In the genomic region with DNA sequence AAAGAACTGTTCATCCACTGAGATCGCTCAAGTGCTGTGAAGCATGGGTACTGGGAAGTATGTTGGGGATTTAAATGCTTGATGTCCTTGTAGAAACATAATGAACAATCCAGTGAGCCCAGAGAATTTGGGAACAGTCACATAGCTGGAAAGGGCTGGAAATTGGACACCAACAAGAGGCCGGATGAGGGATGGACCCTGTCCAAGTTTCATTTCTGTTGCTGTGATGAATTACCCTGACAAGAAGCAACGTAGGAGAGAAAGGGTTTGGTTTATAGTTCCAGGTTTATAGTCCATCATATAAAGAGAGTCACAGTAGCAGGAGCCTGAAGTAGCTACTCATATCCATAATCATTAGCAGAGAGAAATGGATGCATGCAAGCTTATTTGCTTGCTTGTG, we compare ENCODE assay signal across 20 mouse cellular contexts.
DNase-seq lines count a peak whose midpoint lies in the region; ATAC-seq lines count a peak whose summit lies in the region.
"Had no signal": no experiment of that assay in that cellular context is flagged by ENCODE, and none has a peak within 500 bp of the region (broad histone marks: within the 10 kb centered on the region; RNA-seq: fewer than 3 reads in every experiment).

No protein-coding gene starts in this region.

- no peak for ATAC-seq in heart, embryonic 11.5 days (replicated peaks; ENCODE audit: insufficient number of reproducible peaks, low FRiP score, low TSS enrichment)
- no peak for ATAC-seq in megakaryocyte, adult 5-6 weeks (ENCODE audit: poor library complexity, severe bottlenecking)
- ATAC-seq: forebrain, embryonic 13.5 days; forebrain, postnatal 0 days had no signal

- H3K4me3 ChIP-seq in heart, embryonic 11.5 days (ENCODE audit: low read depth, low read length), result no peak overlapping the region
- H3K4me3 ChIP-seq: embryonic facial prominence, embryonic 13.5 days; forebrain, embryonic 13.5 days; gastrocnemius, adult 2 months; heart, embryonic 12.5 days; hindbrain, embryonic 15.5 days had no signal

- H3K4me2 ChIP-seq in heart, embryonic 11.5 days, result no peak overlapping the region
- H3K4me2 ChIP-seq: embryonic facial prominence, embryonic 13.5 days; forebrain, embryonic 13.5 days; heart, embryonic 12.5 days; hindbrain, embryonic 15.5 days had no signal

- H3K9me3 ChIP-seq in heart, embryonic 11.5 days (replicated peaks; ENCODE audit: control insufficient read depth, low read length), result no peaks in the 10 kb centered on the region
- H3K9me3 ChIP-seq: embryonic facial prominence, embryonic 13.5 days; forebrain, embryonic 13.5 days; heart, embryonic 12.5 days; hindbrain, embryonic 15.5 days had no signal

- H3K9ac ChIP-seq in heart, embryonic 11.5 days (ENCODE audit: low read depth, low read length), result no peak overlapping the region
- H3K9ac ChIP-seq: embryonic facial prominence, embryonic 13.5 days; forebrain, embryonic 13.5 days; forebrain, postnatal 0 days; heart, embryonic 12.5 days; hindbrain, embryonic 15.5 days had no signal

- H3K27ac ChIP-seq in heart, embryonic 11.5 days (ENCODE audit: low read depth, low read length), result no peak overlapping the region
- H3K27ac ChIP-seq: embryonic facial prominence, embryonic 13.5 days; forebrain, embryonic 13.5 days; gastrocnemius, adult 2 months; hindbrain, embryonic 15.5 days had no signal

- WGBS in heart, embryonic 11.5 days (ENCODE audit: insufficient replicate concordance), result 72% methylated on average over 3 of the region's 3 CpGs

- peak; percentile 2 for DNase-seq in heart, adult 8-10 months (ENCODE audit: low spot score)
- peak; percentile 30 for DNase-seq in kidney, postnatal 10 days
- DNase-seq in kidney, adult 11 months, result no peak
- DNase-seq in 3T3-L1 (ENCODE audit: low read depth, low spot score) (peak; percentile 82), adipocyte (ENCODE audit: low spot score) (peak; percentile 45)
- DNase-seq in frontal cortex, postnatal 10 days (ENCODE audit: low spot score in 2 of 2), result no peak
- DNase-seq: adrenal gland, postnatal 10 days; cerebellum, adult 11-12 months; cerebellum, adult 9-11 months; cerebellum, postnatal 36 days; forebrain, postnatal 0 days; gastrocnemius, adult 2 months; gastrocnemius, postnatal 25 days; heart, postnatal 36 days had no signal

- H3K36me3 ChIP-seq in heart, embryonic 11.5 days (ENCODE audit: control insufficient read depth, insufficient read depth, low read length), result no peaks in the 10 kb centered on the region
- H3K36me3 ChIP-seq: embryonic facial prominence, embryonic 13.5 days; heart, embryonic 12.5 days; hindbrain, embryonic 15.5 days had no signal

- no peaks in the 10 kb centered on the region for H3K4me1 ChIP-seq in heart, embryonic 11.5 days (ENCODE audit: control insufficient read depth, insufficient read depth, low read length)
- H3K4me1 ChIP-seq: embryonic facial prominence, embryonic 13.5 days; forebrain, embryonic 13.5 days; heart, embryonic 12.5 days had no signal

- no peaks in the 10 kb centered on the region for H3K27me3 ChIP-seq in heart, embryonic 11.5 days (ENCODE audit: control insufficient read depth, insufficient read depth, low read length)
- H3K27me3 ChIP-seq: embryonic facial prominence, embryonic 13.5 days; forebrain, embryonic 13.5 days; heart, embryonic 12.5 days; hindbrain, embryonic 15.5 days had no signal

Comparison
In these comparisons a context has a peak if more than half of its experiments do, and no peak if none do; other contexts are left out.
1. DNase-seq: peak in heart, adult 8-10 months (single experiment), kidney, postnatal 10 days (single experiment), 3T3-L1 (single experiment) and adipocyte (single experiment); none in kidney, adult 11 months (single experiment) and frontal cortex, postnatal 10 days (0 of 2).